Mouse (Mus musculus): ENCODE results near the gene Prkn. TPM values are rescaled to one million over a fixed set of nuclear protein-coding genes. Genes with fewer than 3 reads are reported as not detected.

Prkn gene
- polyA plus RNA-seq, 1 experiment, result 0.70 TPM

DNA sequence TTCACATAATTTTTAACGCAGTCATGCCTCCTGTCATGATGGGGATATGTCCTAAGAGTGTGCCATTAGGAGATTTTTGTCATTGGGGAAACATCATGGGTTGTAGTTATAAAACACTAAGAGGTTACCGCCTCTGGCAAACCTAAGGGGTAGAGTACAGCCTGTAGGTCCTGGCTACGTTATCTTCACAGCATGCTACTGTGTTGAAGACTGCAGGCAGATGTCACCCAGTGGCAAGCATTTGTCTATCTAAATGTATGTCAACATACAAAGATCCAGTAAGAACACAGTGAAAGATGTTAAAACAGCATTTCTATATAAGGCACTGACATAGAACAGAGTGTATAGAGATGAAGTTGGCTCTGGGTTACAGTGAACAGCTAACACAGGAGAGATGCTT lies 1155.3 kb downstream of the Prkn start:
- Histone ChIP-seq H3K27ac (ENCODE audit: insufficient read depth, low read length) (no peak overlapping the region), H3K4me3 (ENCODE audit: insufficient read depth, low read length) (no peak overlapping the region), H3K4me1 (ENCODE audit: control insufficient read depth, insufficient read depth, low read length) (no peaks in the 10 kb centered on the region)
- no peak for TF ChIP-seq POLR2A (IDR thresholded peaks at IDR 0.05; ENCODE audit: low read depth, low read length)
- no peak for TF ChIP-seq CTCF (IDR thresholded peaks at IDR 0.05; ENCODE audit: borderline replicate concordance, insufficient read depth, low read length)

DNA sequence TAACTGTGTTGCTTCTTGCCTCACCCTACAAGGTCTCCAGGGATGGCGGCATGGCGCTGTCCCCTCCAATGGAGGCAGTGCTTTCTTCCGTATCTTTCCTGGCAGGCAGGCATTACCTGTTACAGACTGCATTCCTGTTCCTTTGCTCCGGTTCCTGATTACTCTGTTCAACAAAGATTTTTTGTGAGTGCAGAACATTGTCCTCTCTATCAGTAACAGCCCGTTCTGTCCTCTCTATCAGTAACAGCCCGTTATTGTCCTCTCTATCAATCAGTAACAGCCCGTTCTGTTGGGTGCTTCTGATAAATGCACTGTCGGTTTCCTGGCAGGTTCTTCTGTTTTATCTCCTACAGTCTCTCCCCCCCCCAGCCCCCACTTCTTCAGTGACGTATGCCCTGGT lies 1156.1 kb downstream of the Prkn start:
- H3K4me1 ChIP-seq (ENCODE audit: control insufficient read depth, insufficient read depth, low read length), result no peaks in the 10 kb centered on the region
- no peak overlapping the region for H3K27ac ChIP-seq (ENCODE audit: insufficient read depth, low read length)
- TF ChIP-seq CTCF (IDR thresholded peaks at IDR 0.05; ENCODE audit: borderline replicate concordance, insufficient read depth, low read length) (no peak), POLR2A (IDR thresholded peaks at IDR 0.05; ENCODE audit: low read depth, low read length) (no peak)
- no peak overlapping the region for H3K4me3 ChIP-seq (ENCODE audit: insufficient read depth, low read length)

DNA sequence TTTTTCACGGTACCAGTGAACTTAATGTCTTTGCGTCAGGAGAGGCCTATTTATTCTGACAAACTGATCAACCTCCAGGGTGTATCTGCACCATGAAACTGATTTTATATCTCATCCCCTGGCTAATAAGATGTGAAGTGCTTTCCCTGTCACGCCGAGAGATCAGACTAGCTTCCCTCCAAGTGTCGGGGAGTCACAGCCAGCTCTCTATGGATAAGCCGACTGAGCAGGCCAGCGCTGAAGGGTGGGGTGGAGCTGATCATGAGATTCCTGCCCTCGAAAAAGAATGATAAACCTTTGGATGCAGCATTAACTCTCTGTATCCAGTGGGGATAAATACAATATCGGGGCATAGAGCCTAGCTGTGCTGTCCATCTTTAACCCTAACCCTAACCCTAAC lies 1160.1 kb downstream of the Prkn start:
- no peak overlapping the region for H3K4me3 ChIP-seq (ENCODE audit: insufficient read depth, low read length)

DNA sequence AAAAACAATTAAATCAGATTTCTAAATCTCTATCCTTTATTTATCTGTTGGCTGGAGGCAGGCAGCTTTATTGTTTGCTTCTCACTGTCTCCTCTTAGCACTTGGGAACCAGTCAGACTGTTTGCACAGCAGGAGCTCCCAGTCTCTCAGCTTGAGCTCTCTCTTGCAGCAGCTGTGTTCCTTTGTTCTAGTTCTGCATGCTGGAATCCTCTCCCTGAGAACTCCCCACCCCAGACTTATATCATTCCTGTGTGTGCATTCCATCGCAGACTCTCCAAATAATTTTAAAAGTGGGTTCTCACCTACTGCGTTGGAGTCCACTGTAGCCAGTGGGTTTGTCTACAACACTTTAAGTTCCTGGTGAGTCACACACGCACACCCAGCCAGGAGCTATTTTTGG lies 1181.1 kb downstream of the Prkn start:
- TF ChIP-seq CTCF (IDR thresholded peaks at IDR 0.05; ENCODE audit: borderline replicate concordance, insufficient read depth, low read length) (no peak), POLR2A (IDR thresholded peaks at IDR 0.05; ENCODE audit: low read depth, low read length) (no peak)
- Histone ChIP-seq H3K27ac (ENCODE audit: insufficient read depth, low read length) (no peak overlapping the region), H3K4me1 (ENCODE audit: control insufficient read depth, insufficient read depth, low read length) (no peaks in the 10 kb centered on the region), H3K4me3 (ENCODE audit: insufficient read depth, low read length) (no peak overlapping the region)

More for the DNA sequence above, 1160.1 kb downstream of the Prkn start:
- no peak for TF ChIP-seq CTCF (IDR thresholded peaks at IDR 0.05; ENCODE audit: borderline replicate concordance, insufficient read depth, low read length)
- no peak for TF ChIP-seq POLR2A (IDR thresholded peaks at IDR 0.05; ENCODE audit: low read depth, low read length)
- Histone ChIP-seq H3K4me1 (ENCODE audit: control insufficient read depth, insufficient read depth, low read length) (no peaks in the 10 kb centered on the region), H3K27ac (ENCODE audit: insufficient read depth, low read length) (no peak overlapping the region)

DNA sequence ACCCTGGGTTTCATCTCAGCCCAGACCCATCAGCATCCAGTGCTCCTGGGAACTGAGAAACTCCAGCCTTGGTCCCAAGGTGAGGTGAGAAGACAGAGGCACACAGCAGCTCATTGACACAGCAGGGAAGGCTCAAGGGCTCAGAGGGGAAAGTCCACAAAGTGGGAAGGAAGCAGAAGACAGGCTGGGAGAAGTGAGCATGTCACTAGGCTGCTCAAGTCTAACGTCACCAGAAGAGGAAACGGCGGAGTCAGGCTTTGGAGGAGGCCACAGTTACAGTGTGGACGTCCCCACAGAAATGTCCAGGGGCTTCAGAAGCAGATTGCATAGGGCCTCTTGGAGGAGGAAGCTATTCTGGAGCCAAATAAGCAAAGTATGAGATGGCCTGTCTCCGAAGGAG lies 1189.2 kb downstream of the Prkn start:
- Histone ChIP-seq H3K4me3 (ENCODE audit: insufficient read depth, low read length) (no peak overlapping the region), H3K27ac (ENCODE audit: insufficient read depth, low read length) (no peak overlapping the region), H3K4me1 (ENCODE audit: control insufficient read depth, insufficient read depth, low read length) (peaks cover 5% of the 10 kb centered on the region; the same call in 1 of the 2 replicates)
- no peak for TF ChIP-seq POLR2A (IDR thresholded peaks at IDR 0.05; ENCODE audit: low read depth, low read length)
- TF ChIP-seq CTCF (IDR thresholded peaks at IDR 0.05; ENCODE audit: borderline replicate concordance, insufficient read depth, low read length), result no peak

DNA sequence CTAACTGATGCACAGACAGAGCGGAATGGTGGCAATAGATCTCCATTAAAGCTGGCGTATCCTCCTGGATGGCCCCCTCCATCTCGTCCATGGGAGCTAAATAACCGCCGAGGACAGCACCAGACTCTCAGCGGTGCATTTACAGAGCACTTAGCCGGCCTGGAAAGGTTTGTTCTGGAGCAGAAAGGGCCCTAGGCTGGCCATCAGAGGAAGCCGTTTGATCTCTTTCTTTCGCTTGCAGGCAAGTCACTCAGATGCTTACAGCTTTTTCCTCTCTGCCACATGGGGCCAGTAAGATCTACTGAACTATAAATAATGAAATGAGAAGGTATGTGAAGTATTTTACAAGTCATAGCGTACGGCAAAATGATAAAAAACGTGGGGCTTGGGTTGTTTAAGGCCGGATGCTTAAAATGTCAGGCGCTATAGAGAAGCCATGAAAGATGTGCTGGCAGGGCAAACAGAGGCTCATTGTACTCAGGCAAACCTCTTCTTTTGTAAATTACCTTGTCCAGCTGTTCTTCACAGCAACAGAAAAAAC lies 1189.8 kb downstream of the Prkn start:
- no peak for TF ChIP-seq POLR2A (IDR thresholded peaks at IDR 0.05; ENCODE audit: low read depth, low read length)
- TF ChIP-seq CTCF (IDR thresholded peaks at IDR 0.05; ENCODE audit: borderline replicate concordance, insufficient read depth, low read length), result no peak
- Histone ChIP-seq H3K4me1 (ENCODE audit: control insufficient read depth, insufficient read depth, low read length) (peaks cover 5% of the 10 kb centered on the region; the same call in 1 of the 2 replicates), H3K27ac (ENCODE audit: insufficient read depth, low read length) (no peak overlapping the region), H3K4me3 (ENCODE audit: insufficient read depth, low read length) (no peak overlapping the region)

DNA sequence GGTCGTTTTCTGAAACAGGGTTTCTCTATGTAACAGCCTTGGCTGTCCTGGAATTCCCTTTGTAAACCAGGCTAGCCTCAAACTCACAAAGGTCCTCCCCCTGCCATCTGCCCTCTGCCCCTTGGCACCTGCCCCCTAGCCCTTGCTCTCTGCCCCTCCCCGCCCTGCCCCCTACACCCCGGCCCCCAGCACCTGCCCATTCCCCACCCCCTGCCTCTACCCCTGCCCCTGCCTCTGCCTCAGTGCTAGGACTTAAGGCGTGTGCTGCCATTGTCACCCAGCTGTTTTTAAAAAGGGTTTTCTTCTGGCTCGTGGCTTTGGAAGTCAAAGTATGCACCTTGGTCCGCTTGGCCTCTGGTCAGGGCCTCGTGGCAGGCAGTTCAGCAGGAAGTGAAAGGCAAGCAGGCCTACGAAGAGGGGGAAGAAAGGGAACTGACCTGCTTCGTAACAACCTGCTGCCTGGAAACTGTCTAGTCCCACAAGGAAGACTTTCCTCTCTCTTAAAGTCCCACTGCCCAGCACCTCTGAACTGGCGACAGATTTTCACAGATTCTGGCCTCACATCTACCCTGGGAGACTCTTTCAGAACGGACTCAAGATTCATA lies 1190.5 kb downstream of the Prkn start:
- no peak overlapping the region for H3K4me3 ChIP-seq (ENCODE audit: insufficient read depth, low read length)
- TF ChIP-seq CTCF (IDR thresholded peaks at IDR 0.05; ENCODE audit: borderline replicate concordance, insufficient read depth, low read length), result no peak
- no peak for TF ChIP-seq POLR2A (IDR thresholded peaks at IDR 0.05; ENCODE audit: low read depth, low read length)
- H3K27ac ChIP-seq (ENCODE audit: insufficient read depth, low read length), result no peak overlapping the region
- peaks cover 5% of the 10 kb centered on the region; the same call in 1 of the 2 replicates for H3K4me1 ChIP-seq (ENCODE audit: control insufficient read depth, insufficient read depth, low read length)

DNA sequence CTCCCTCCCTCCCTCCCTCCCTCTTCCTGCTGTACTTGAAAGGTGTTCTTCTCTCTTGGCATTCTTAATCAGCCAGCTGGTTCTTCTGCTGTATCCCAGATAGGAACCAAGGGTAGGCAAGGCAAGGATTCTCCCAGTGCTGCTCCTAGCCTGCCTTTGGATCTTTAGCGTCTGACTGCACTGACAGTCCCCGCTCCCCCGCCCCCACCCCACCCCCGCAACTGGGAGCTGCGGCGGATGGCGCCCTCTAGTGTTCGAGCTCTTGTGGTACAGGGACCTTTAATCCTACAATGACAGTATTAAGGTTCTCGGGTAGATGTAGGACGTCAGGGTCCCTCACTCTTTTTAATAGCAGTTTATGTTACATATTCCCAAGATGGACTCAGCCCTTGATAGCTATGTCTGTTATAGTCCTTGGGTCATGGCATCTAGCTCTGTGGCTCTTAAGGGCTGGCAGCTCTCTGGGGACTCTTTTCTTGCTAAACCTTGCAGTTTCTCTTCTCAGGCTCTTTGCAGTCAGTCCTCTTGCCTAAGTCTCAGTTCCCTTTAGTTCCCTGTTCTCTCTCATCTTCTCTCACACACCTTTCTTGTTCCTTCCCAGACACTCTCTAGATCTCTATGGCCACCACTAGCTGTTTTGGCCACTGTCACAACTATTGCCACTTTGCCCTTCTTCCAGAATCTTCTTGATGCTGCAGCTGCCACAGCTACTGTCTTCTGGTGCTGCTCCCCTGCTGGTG lies 1191.2 kb downstream of the Prkn start:
- no peak overlapping the region for H3K4me3 ChIP-seq (ENCODE audit: insufficient read depth, low read length)

DNA sequence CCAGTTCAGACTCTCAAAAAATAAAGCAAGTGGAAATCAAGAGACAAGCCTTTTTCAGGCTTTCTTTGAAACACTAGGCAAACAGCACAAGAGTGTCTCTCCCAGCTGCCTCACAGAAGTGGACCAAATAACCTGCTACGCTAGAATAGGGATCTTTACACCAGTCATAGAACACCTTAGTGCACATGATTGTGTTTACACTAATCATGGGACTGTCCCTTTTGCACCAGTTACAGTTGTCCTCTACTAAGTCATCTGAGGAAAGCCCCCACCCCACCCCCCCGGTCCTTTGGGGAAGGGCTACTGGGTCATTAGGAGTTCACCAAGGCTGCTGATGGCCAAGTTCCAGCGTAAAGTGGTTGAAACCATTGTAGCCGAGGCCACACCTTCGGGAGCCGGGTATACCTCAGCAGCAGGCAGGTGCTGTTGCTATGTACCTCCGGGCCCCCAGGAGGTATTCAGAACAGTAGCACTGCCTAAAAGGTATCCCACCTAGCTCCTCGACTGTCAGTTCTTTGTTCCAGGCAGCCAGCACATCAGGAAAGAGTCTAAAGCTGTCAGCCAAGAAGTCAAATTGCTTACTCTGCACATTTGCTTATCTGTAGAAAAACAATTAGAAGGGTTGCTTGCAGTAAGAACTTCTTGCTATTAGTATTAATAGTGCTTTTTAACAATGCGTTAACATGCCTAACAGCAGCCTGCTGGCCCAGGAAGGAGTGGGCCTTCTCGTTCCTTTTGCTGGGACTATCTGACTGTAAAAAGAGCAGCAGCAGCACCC lies 1192.0 kb downstream of the Prkn start:
- no peak overlapping the region for H3K27ac ChIP-seq (ENCODE audit: insufficient read depth, low read length)
- H3K4me3 ChIP-seq (ENCODE audit: insufficient read depth, low read length), result no peak overlapping the region
- H3K4me1 ChIP-seq (ENCODE audit: control insufficient read depth, insufficient read depth, low read length), result peaks cover 5% of the 10 kb centered on the region; the same call in 1 of the 2 replicates
- TF ChIP-seq POLR2A (IDR thresholded peaks at IDR 0.05; ENCODE audit: low read depth, low read length), result no peak
- no peak for TF ChIP-seq CTCF (IDR thresholded peaks at IDR 0.05; ENCODE audit: borderline replicate concordance, insufficient read depth, low read length)

More for the DNA sequence above, 1191.2 kb downstream of the Prkn start:
- TF ChIP-seq POLR2A (IDR thresholded peaks at IDR 0.05; ENCODE audit: low read depth, low read length) (no peak; the same call in 1 of the 2 replicates), CTCF (IDR thresholded peaks at IDR 0.05; ENCODE audit: borderline replicate concordance, insufficient read depth, low read length) (peak; percentile 47; the same call in 1 of the 2 replicates)
- no peak overlapping the region for H3K27ac ChIP-seq (ENCODE audit: insufficient read depth, low read length)
- H3K4me1 ChIP-seq (ENCODE audit: control insufficient read depth, insufficient read depth, low read length), result peaks cover 5% of the 10 kb centered on the region; the same call in 1 of the 2 replicates
